Mouse (Mus musculus) A20 (cell line): ENCODE data around the gene Tmem63b.

Source experiments
- DNase-seq: peaks from one replicate; pipeline ENCODE4 v3.0.0-alpha.2; 2011; ENCODE audit warnings: low read depth, low spot score

Tmem63b gene

GRCm38 (mm10) chr17:45686716-45687115 lies at the start of gene Tmem63b:
Gene Tmem63b (minus strand): TSS chr17:45686905.
- DNase-seq, result peak; percentile 74

GRCm38 (mm10) chr17:45735382-45736310 lies 48.9 kb upstream of the Tmem63b start:
- peak; percentile 92 for DNase-seq

- DNase-seq, result no peak
Observed at GRCm38 (mm10) chr17:45734881-45735280, 48.2 kb upstream of the Tmem63b start.

GRCm38 (mm10) chr17:45734333-45734732 lies 47.6 kb upstream of the Tmem63b start:
- no peak for DNase-seq

GRCm38 (mm10) chr17:45733735-45734301 lies 47.1 kb upstream of the Tmem63b start, which contains the start of gene 1600014C23Rik:
Gene 1600014C23Rik (minus strand): TSS chr17:45733844.
- DNase-seq, result peak; percentile 90

- no peak for DNase-seq
Observed at GRCm38 (mm10) chr17:45733038-45733734, 46.5 kb upstream of the Tmem63b start.

- DNase-seq, result peak; percentile 89
Observed at GRCm38 (mm10) chr17:45731172-45731864, 44.6 kb upstream of the Tmem63b start.

GRCm38 (mm10) chr17:45730696-45731095 lies 44.0 kb upstream of the Tmem63b start:
- no peak for DNase-seq

- DNase-seq, result no peak
Observed at GRCm38 (mm10) chr17:45729387-45729786, 42.7 kb upstream of the Tmem63b start.

- no peak for DNase-seq
Observed at GRCm38 (mm10) chr17:45727983-45728723, 41.4 kb upstream of the Tmem63b start.

- DNase-seq, result peak; percentile 62
Observed at GRCm38 (mm10) chr17:45727481-45727880, 40.8 kb upstream of the Tmem63b start.

- DNase-seq, result peak; percentile 87
Observed at GRCm38 (mm10) chr17:45726249-45726648, 39.5 kb upstream of the Tmem63b start.

- no peak for DNase-seq
Observed at GRCm38 (mm10) chr17:45724574-45724921, 37.8 kb upstream of the Tmem63b start.

GRCm38 (mm10) chr17:45723732-45724573 lies 37.2 kb upstream of the Tmem63b start:
- peak; percentile 65 for DNase-seq

GRCm38 (mm10) chr17:45718323-45718722 lies 31.6 kb upstream of the Tmem63b start:
- DNase-seq, result peak; percentile 74

GRCm38 (mm10) chr17:45711525-45711924 lies 24.8 kb upstream of the Tmem63b start:
- peak; percentile 55 for DNase-seq

- DNase-seq, result no peak
Observed at GRCm38 (mm10) chr17:45710407-45710806, 23.7 kb upstream of the Tmem63b start.

- peak; percentile 54 for DNase-seq
Observed at GRCm38 (mm10) chr17:45709829-45710228, 23.1 kb upstream of the Tmem63b start.

GRCm38 (mm10) chr17:45708179-45708578 lies 21.5 kb upstream of the Tmem63b start:
- DNase-seq, result no peak

GRCm38 (mm10) chr17:45707376-45707775 lies 20.7 kb upstream of the Tmem63b start:
- no peak for DNase-seq
